Mouse (Mus musculus): ENCODE data around the gene Tmem121. TPM values are rescaled to one million over a fixed set of nuclear protein-coding genes. Genes with fewer than 3 reads are reported as not detected.

Tmem121 gene
- polyA plus RNA-seq, 1 experiment from 2014 or later: 46.9 TPM

- Histone ChIP-seq H3K27ac (ENCODE audit: low read length) (no peak overlapping the region), H3K4me3 (replicated peaks; ENCODE audit: low read length) (peak overlapping the region; percentile 46; the same call in 1 of the 2 replicates), H3K36me3 (ENCODE audit: control insufficient read depth, insufficient read depth) (no peaks in the 10 kb centered on the region), H3K9me3 (ENCODE audit: control insufficient read depth, low read length) (no peaks in the 10 kb centered on the region), H3K4me2 (ENCODE audit: low read length) (peak overlapping the region; percentile 88), H3K27me3 (replicated peaks; ENCODE audit: control insufficient read depth, insufficient read depth, low read length) (peaks cover 2% of the 10 kb centered on the region; the same call in 1 of the 2 replicates), H3K9ac (replicated peaks; ENCODE audit: low read depth, low read length) (no peak overlapping the region; the same call in 1 of the 2 replicates), H3K4me1 (replicated peaks; ENCODE audit: control insufficient read depth, insufficient read depth, low read length) (peaks cover 25% of the 10 kb centered on the region)
- ATAC-seq: no peak
- WGBS: 88% methylated on average over 6 of the region's 6 CpGs
Observed at GRCm38 (mm10) chr12:113154747-113155075, 31.0 kb upstream of the Tmem121 start.

- Histone ChIP-seq H3K4me1 (replicated peaks; ENCODE audit: control insufficient read depth, insufficient read depth, low read length) (peaks cover 25% of the 10 kb centered on the region), H3K4me3 (replicated peaks; ENCODE audit: low read length) (peak overlapping the region; percentile 46), H3K9me3 (ENCODE audit: control insufficient read depth, low read length) (no peaks in the 10 kb centered on the region), H3K4me2 (ENCODE audit: low read length) (peak overlapping the region; percentile 88), H3K9ac (replicated peaks; ENCODE audit: low read depth, low read length) (peak overlapping the region; percentile 63), H3K27ac (ENCODE audit: low read length) (peak overlapping the region; percentile 62), H3K27me3 (replicated peaks; ENCODE audit: control insufficient read depth, insufficient read depth, low read length) (peaks cover 2% of the 10 kb centered on the region; the same call in 1 of the 2 replicates), H3K36me3 (ENCODE audit: control insufficient read depth, insufficient read depth) (no peaks in the 10 kb centered on the region)
- no peak; the same call in 1 of the 2 replicates for ATAC-seq
- 4% methylated on average over 32 of the region's 32 CpGs for WGBS
Observed at GRCm38 (mm10) chr12:113155076-113155771, 30.5 kb upstream of the Tmem121 start.

DNA sequence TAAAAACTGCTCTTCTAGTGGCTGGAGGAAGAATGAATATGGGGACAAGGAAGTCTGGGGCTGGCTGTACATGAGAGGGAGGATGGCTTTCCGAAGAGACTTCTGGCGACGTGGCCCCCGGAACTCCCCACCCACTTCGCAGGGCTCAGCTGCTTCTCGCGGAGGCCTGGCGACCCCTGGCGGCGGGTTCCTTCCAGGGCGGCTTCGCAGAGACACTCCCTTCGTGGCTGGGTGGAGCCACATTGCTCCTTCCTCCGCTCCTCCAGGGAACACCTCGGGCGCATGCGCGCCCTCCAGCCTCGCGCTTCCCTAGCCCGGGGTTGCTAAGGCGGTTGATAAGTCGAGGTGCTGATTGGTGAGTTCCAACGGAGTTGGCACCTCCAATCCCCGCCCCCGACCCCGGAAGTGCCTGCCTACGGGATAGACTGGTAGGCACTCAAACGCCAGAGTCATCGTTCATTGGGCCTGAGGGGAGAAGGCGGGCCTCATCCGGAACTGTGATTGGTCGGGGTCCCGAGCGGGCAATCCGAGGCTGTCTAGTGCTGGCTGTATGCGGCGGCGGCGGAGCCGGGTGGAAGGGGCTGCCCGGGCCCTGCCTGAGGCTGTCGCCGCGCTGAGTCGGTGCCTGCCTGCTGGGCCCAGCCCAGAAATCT is 29.7 kb upstream of the Tmem121 start, which contains the start of gene Tedc1:
Gene Tedc1, plus strand, starts transcription at position 535 of the 653 bp plus-strand sequence.
- H3K27me3 ChIP-seq (replicated peaks; ENCODE audit: control insufficient read depth, insufficient read depth, low read length): no peaks in the 10 kb centered on the region; the same call in 1 of the 2 replicates
- peaks cover 25% of the 10 kb centered on the region for H3K4me1 ChIP-seq (replicated peaks; ENCODE audit: control insufficient read depth, insufficient read depth, low read length)
- peak within 1 kb of the TSS; percentile 73 for H3K4me3 ChIP-seq (replicated peaks; ENCODE audit: low read length)
- H3K9me3 ChIP-seq (ENCODE audit: control insufficient read depth, low read length): no peaks in the 10 kb centered on the region
- peak within 1 kb of the TSS; percentile 89 for H3K4me2 ChIP-seq (ENCODE audit: low read length)
- H3K36me3 ChIP-seq (ENCODE audit: control insufficient read depth, insufficient read depth): no peaks in the 10 kb centered on the region
- peak; percentile 97 for ATAC-seq
- peak within 1 kb of the TSS; percentile 62 for H3K27ac ChIP-seq (ENCODE audit: low read length)
- H3K9ac ChIP-seq (replicated peaks; ENCODE audit: low read depth, low read length): peak within 1 kb of the TSS; percentile 63
- WGBS: under 1% methylated on average over 46 of the region's 46 CpGs

GRCm38 (mm10) chr12:113156540-113156929 is 29.2 kb upstream of the Tmem121 start:
- H3K4me1 ChIP-seq (replicated peaks; ENCODE audit: control insufficient read depth, insufficient read depth, low read length): peaks cover 24% of the 10 kb centered on the region
- peak overlapping the region; percentile 89 for H3K4me2 ChIP-seq (ENCODE audit: low read length)
- H3K9ac ChIP-seq (replicated peaks; ENCODE audit: low read depth, low read length): peak overlapping the region; percentile 57
- no peak for ATAC-seq
- no peaks in the 10 kb centered on the region for H3K9me3 ChIP-seq (ENCODE audit: control insufficient read depth, low read length)
- no peaks in the 10 kb centered on the region for H3K36me3 ChIP-seq (ENCODE audit: control insufficient read depth, insufficient read depth)
- WGBS: under 1% methylated on average over 23 of the region's 23 CpGs
- H3K27ac ChIP-seq (ENCODE audit: low read length): no peak overlapping the region
- peak overlapping the region; percentile 73 for H3K4me3 ChIP-seq (replicated peaks; ENCODE audit: low read length)
- H3K27me3 ChIP-seq (replicated peaks; ENCODE audit: control insufficient read depth, insufficient read depth, low read length): no peaks in the 10 kb centered on the region; the same call in 1 of the 2 replicates

GRCm38 (mm10) chr12:113157002-113157401 is 28.7 kb upstream of the Tmem121 start:
- H3K4me2 ChIP-seq (ENCODE audit: low read length): peak overlapping the region; percentile 89
- peak overlapping the region; percentile 73 for H3K4me3 ChIP-seq (replicated peaks; ENCODE audit: low read length)
- H3K9me3 ChIP-seq (ENCODE audit: control insufficient read depth, low read length): no peaks in the 10 kb centered on the region
- no peak for ATAC-seq
- no peaks in the 10 kb centered on the region; the same call in 1 of the 2 replicates for H3K27me3 ChIP-seq (replicated peaks; ENCODE audit: control insufficient read depth, insufficient read depth, low read length)
- 15% methylated on average over 8 of the region's 8 CpGs for WGBS
- no peak overlapping the region for H3K27ac ChIP-seq (ENCODE audit: low read length)
- H3K36me3 ChIP-seq (ENCODE audit: control insufficient read depth, insufficient read depth): no peaks in the 10 kb centered on the region
- H3K9ac ChIP-seq (replicated peaks; ENCODE audit: low read depth, low read length): peak overlapping the region; percentile 57
- peaks cover 19% of the 10 kb centered on the region for H3K4me1 ChIP-seq (replicated peaks; ENCODE audit: control insufficient read depth, insufficient read depth, low read length)

DNA sequence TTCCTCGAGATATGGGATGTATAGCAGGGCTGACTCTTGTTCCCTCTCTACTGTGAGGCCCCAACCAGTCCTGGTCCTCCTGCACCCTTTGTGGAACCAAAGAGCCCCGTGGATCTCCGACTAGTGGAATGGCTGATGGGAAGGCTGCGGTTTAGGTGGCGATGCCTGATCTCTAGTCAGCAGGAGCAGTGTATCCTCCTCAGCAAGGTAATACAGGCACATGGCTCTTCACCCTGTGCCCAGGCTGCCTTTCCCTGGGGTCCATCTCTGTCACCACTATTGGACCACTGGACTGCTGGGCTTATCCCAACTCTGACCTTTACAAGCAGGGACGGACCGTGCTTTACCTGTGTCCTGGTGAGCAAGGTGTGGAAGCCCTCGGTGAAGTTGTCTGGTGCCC is 28.2 kb upstream of the Tmem121 start:
- ATAC-seq: no peak
- no peak overlapping the region for H3K4me3 ChIP-seq (replicated peaks; ENCODE audit: low read length)
- no peaks in the 10 kb centered on the region for H3K9me3 ChIP-seq (ENCODE audit: control insufficient read depth, low read length)
- peaks cover 19% of the 10 kb centered on the region for H3K4me1 ChIP-seq (replicated peaks; ENCODE audit: control insufficient read depth, insufficient read depth, low read length)
- no peaks in the 10 kb centered on the region; the same call in 1 of the 2 replicates for H3K27me3 ChIP-seq (replicated peaks; ENCODE audit: control insufficient read depth, insufficient read depth, low read length)
- 91% methylated on average over 8 of the region's 8 CpGs for WGBS
- no peak overlapping the region for H3K4me2 ChIP-seq (ENCODE audit: low read length)
- no peak overlapping the region for H3K27ac ChIP-seq (ENCODE audit: low read length)
- H3K9ac ChIP-seq (replicated peaks; ENCODE audit: low read depth, low read length): no peak overlapping the region
- no peaks in the 10 kb centered on the region for H3K36me3 ChIP-seq (ENCODE audit: control insufficient read depth, insufficient read depth)

GRCm38 (mm10) chr12:113157971-113158370 is 27.8 kb upstream of the Tmem121 start:
- Histone ChIP-seq H3K27me3 (replicated peaks; ENCODE audit: control insufficient read depth, insufficient read depth, low read length) (no peaks in the 10 kb centered on the region; the same call in 1 of the 2 replicates), H3K9ac (replicated peaks; ENCODE audit: low read depth, low read length) (no peak overlapping the region), H3K4me2 (ENCODE audit: low read length) (no peak overlapping the region), H3K4me3 (replicated peaks; ENCODE audit: low read length) (no peak overlapping the region), H3K36me3 (ENCODE audit: control insufficient read depth, insufficient read depth) (no peaks in the 10 kb centered on the region), H3K9me3 (ENCODE audit: control insufficient read depth, low read length) (no peaks in the 10 kb centered on the region), H3K4me1 (replicated peaks; ENCODE audit: control insufficient read depth, insufficient read depth, low read length) (peaks cover 19% of the 10 kb centered on the region), H3K27ac (ENCODE audit: low read length) (no peak overlapping the region)
- ATAC-seq: no peak
- 94% methylated on average over 8 of the region's 8 CpGs for whole genome bisulfite sequencing

DNA sequence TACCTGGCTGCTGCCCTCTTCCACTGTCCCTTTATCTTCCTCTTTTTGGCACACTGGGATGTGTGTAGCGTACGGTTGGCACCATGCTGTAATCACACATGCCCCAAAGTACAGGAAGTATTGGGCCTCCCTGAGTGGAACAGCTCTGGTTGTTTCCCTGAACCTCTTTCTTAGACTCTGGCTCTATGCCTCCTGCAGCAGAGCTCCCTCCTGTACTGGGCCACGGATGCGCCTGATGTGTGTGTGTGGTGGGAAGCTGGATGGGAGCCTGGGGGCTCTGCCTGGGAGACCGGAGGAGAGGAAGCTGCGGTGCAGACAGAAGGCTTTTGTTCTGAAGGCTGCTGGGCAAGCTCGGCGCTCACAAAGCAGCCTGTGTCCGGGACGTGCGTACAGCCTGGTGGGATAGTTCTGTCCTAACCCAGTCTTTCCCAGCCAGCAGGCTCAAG is 22.1 kb upstream of the Tmem121 start:
- H3K4me1 ChIP-seq (replicated peaks; ENCODE audit: control insufficient read depth, insufficient read depth, low read length): no peaks in the 10 kb centered on the region
- H3K27ac ChIP-seq (ENCODE audit: low read length): 0 out of 2 replicates have a peak overlapping the region, but pooled peaks have one; percentile 13
- no peak overlapping the region for H3K9ac ChIP-seq (replicated peaks; ENCODE audit: low read depth, low read length)
- 58% methylated on average over 11 of the region's 11 CpGs for WGBS
- no peaks in the 10 kb centered on the region for H3K9me3 ChIP-seq (ENCODE audit: control insufficient read depth, low read length)
- H3K27me3 ChIP-seq (replicated peaks; ENCODE audit: control insufficient read depth, insufficient read depth, low read length): no peaks in the 10 kb centered on the region
- no peak overlapping the region for H3K4me2 ChIP-seq (ENCODE audit: low read length)
- H3K36me3 ChIP-seq (ENCODE audit: control insufficient read depth, insufficient read depth): no peaks in the 10 kb centered on the region
- no peak overlapping the region for H3K4me3 ChIP-seq (replicated peaks; ENCODE audit: low read length)
- peak; percentile 60 for ATAC-seq

GRCm38 (mm10) chr12:113168031-113168536 is 17.6 kb upstream of the Tmem121 start:
- 92% methylated on average over 9 of the region's 9 CpGs for WGBS
- Histone ChIP-seq H3K4me2 (ENCODE audit: low read length) (no peak overlapping the region), H3K4me1 (replicated peaks; ENCODE audit: control insufficient read depth, insufficient read depth, low read length) (no peaks in the 10 kb centered on the region), H3K4me3 (replicated peaks; ENCODE audit: low read length) (no peak overlapping the region), H3K9ac (replicated peaks; ENCODE audit: low read depth, low read length) (no peak overlapping the region), H3K27me3 (replicated peaks; ENCODE audit: control insufficient read depth, insufficient read depth, low read length) (no peaks in the 10 kb centered on the region), H3K27ac (ENCODE audit: low read length) (no peak overlapping the region), H3K36me3 (ENCODE audit: control insufficient read depth, insufficient read depth) (no peaks in the 10 kb centered on the region), H3K9me3 (ENCODE audit: control insufficient read depth, low read length) (no peaks in the 10 kb centered on the region)
- no peak for ATAC-seq

All from forebrain, embryonic 16.5 days (tissue).